Mouse (Mus musculus): ENCODE data around the gene Mospd3. TPM values are rescaled to one million over a fixed set of nuclear protein-coding genes. Genes with fewer than 3 reads are reported as not detected.

The Mospd3 gene
- total and polyA plus RNA-seq, 3 experiments = 10.7 to 32.3 (median 16.3) TPM

DNA sequence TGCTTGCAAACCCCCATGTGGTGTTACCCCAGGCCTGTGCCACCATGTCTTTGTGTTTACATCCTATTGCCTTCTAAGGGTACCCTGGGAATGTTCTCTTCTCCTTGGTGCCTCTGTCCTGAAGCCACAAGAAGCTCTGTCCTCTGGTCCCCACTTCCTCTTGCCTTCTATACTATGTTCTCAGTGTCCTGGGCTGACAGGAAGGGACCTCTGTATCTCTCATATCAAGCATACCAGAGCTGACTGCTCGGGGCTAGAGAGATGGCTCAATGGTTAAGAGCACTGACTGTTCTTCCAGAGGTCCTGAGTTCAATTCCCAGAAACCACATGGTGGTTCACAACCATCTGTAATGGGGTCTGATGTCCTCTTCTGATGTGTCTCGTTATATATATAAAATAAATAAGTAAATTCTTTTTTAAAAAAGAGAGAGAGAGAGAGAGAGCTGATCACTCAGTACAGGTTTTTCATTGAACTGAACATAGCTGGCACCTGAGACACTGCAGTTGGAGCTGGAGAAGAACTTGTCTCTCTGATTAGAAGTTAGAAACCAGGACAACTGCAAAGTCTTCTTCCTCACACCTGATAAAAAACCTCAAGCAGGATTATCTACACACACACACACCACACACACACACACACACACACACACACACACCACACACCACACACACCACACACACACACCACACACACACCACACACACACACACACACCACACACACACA lies 2.6 kb downstream of the Mospd3 start:
- Histone ChIP-seq H3K4me3 (no peak overlapping the region), H3K36me3 (ENCODE audit: control insufficient read depth, insufficient read depth, low read length) (no peaks in the 10 kb centered on the region), H3K79me2 (replicated peaks; ENCODE audit: control insufficient read depth, insufficient read depth, low read length) (no peaks in the 10 kb centered on the region; the same call in 1 of the 2 replicates), H3K27me3 (ENCODE audit: control insufficient read depth, insufficient read depth, low read length) (no peaks in the 10 kb centered on the region), H3K27ac (no peak overlapping the region), H3K9ac (ENCODE audit: low read depth, low read length) (no peak overlapping the region), H3K4me1 (ENCODE audit: control insufficient read depth, insufficient read depth, low read length) (peaks cover 9% of the 10 kb centered on the region)
- WGBS = 63% methylated on average over 2 of the region's 2 CpGs
- no peak for TF ChIP-seq POLR2A (IDR thresholded peaks at IDR 0.05; ENCODE audit: insufficient read depth, low read depth, low read length)
- no peak for TF ChIP-seq CTCF (IDR thresholded peaks at IDR 0.05)
- no peak for TF ChIP-seq EP300 (IDR thresholded peaks at IDR 0.05; ENCODE audit: insufficient read depth, low read depth, low read length)
- intact Hi-C loops (cut with DNase I) = no loop called here
- DNase-seq = no peak

DNA sequence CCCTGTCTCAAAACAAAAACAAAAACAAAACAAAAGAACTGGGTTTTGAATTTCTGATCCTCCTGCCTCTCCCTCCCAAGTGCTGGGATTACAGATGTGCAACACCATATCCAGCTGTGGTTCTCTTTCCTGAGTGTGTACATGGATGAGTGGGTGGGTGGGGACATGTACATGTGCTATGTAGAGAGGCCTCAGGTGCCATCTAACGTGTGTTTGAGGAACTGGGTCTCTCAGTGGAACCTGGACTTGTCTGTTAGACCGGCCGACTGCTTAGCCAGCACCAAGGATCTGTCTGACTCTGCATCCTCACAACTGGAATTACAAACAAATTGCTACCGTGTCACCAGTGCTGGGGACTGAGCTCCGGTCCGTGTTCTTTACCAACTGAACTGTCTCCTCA lies 3.2 kb downstream of the Mospd3 start:
- Histone ChIP-seq H3K27me3 (ENCODE audit: control insufficient read depth, insufficient read depth, low read length) (no peaks in the 10 kb centered on the region), H3K9ac (ENCODE audit: low read depth, low read length) (no peak overlapping the region), H3K4me3 (no peak overlapping the region), H3K27ac (no peak overlapping the region), H3K79me2 (replicated peaks; ENCODE audit: control insufficient read depth, insufficient read depth, low read length) (no peaks in the 10 kb centered on the region; the same call in 1 of the 2 replicates), H3K36me3 (ENCODE audit: control insufficient read depth, insufficient read depth, low read length) (no peaks in the 10 kb centered on the region), H3K4me1 (ENCODE audit: control insufficient read depth, insufficient read depth, low read length) (peaks cover 9% of the 10 kb centered on the region)
- intact Hi-C loops (cut with DNase I) = no loop called here
- no peak for DNase-seq
- whole genome bisulfite sequencing = 88% methylated on average over 6 of the region's 6 CpGs
- TF ChIP-seq CTCF (IDR thresholded peaks at IDR 0.05) = no peak

- Histone ChIP-seq H3K4me1 (ENCODE audit: control insufficient read depth, insufficient read depth, low read length) (peaks cover 7% of the 10 kb centered on the region), H3K4me3 (no peak overlapping the region), H3K79me2 (replicated peaks; ENCODE audit: control insufficient read depth, insufficient read depth, low read length) (no peaks in the 10 kb centered on the region), H3K27ac (peak overlapping the region; percentile 33; the same call in 1 of the 2 replicates), H3K27me3 (ENCODE audit: control insufficient read depth, insufficient read depth, low read length) (no peaks in the 10 kb centered on the region), H3K9ac (ENCODE audit: low read depth, low read length) (0 out of 2 replicates have a peak overlapping the region, but pooled peaks have one; percentile 20), H3K36me3 (ENCODE audit: control insufficient read depth, insufficient read depth, low read length) (no peaks in the 10 kb centered on the region)
- 52% methylated on average over 25 of the region's 30 CpGs for WGBS
- TF ChIP-seq EP300 (IDR thresholded peaks at IDR 0.05; ENCODE audit: insufficient read depth, low read depth, low read length) (no peak), POLR2A (IDR thresholded peaks at IDR 0.05; ENCODE audit: insufficient read depth, low read depth, low read length) (peak; percentile 65; the same call in 1 of the 2 replicates)
- intact Hi-C loops (cut with DNase I) = no loop called here
- DNase-seq = peak; percentile 31 to 44
These were observed 4.1 kb downstream of the Mospd3 start for GRCm38 (mm10) chr5:137596601-137597261.

DNA sequence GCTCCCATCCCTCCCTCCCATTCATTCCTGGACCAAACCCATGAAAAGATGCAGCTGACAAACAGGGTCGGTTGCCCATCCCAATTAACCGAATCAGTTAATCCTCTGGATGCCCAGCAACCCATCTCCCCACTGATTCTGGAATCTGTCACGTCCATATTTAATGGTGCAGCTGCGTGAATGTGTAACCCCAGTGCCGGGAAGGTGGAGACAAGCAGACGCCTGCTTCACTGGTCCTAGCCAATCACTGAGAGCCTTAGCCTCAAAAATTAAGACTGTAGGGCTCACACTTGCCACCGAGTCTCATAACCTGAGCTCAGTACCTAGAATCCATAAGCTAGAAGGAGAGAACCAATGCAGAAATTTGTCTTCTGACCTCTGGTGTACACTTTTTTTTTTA lies 4.9 kb downstream of the Mospd3 start:
- 84% methylated on average over 7 of the region's 7 CpGs for WGBS
- intact Hi-C loops (cut with DNase I) = no loop called here
- H3K4me1 ChIP-seq (ENCODE audit: control insufficient read depth, insufficient read depth, low read length) = peaks cover 7% of the 10 kb centered on the region
- H3K9ac ChIP-seq (ENCODE audit: low read depth, low read length) = no peak overlapping the region
- no peak for TF ChIP-seq POLR2A (IDR thresholded peaks at IDR 0.05; ENCODE audit: insufficient read depth, low read depth, low read length)
- TF ChIP-seq CTCF (IDR thresholded peaks at IDR 0.05) = no peak
- TF ChIP-seq EP300 (IDR thresholded peaks at IDR 0.05; ENCODE audit: insufficient read depth, low read depth, low read length) = no peak
- no peaks in the 10 kb centered on the region for H3K27me3 ChIP-seq (ENCODE audit: control insufficient read depth, insufficient read depth, low read length)
- DNase-seq = no peak
- no peak overlapping the region for H3K27ac ChIP-seq
- H3K79me2 ChIP-seq (replicated peaks; ENCODE audit: control insufficient read depth, insufficient read depth, low read length) = no peaks in the 10 kb centered on the region
- H3K36me3 ChIP-seq (ENCODE audit: control insufficient read depth, insufficient read depth, low read length) = no peaks in the 10 kb centered on the region
- no peak overlapping the region for H3K4me3 ChIP-seq

GRCm38 (mm10) chr5:137590507-137590906 lies 10.4 kb downstream of the Mospd3 start:
- Histone ChIP-seq H3K4me3 (no peak overlapping the region), H3K4me1 (ENCODE audit: control insufficient read depth, insufficient read depth, low read length) (no peaks in the 10 kb centered on the region), H3K27ac (no peak overlapping the region), H3K36me3 (ENCODE audit: control insufficient read depth, insufficient read depth, low read length) (no peaks in the 10 kb centered on the region), H3K27me3 (ENCODE audit: control insufficient read depth, insufficient read depth, low read length) (no peaks in the 10 kb centered on the region), H3K9ac (ENCODE audit: low read depth, low read length) (no peak overlapping the region), H3K79me2 (replicated peaks; ENCODE audit: control insufficient read depth, insufficient read depth, low read length) (no peaks in the 10 kb centered on the region)
- TF ChIP-seq CTCF (IDR thresholded peaks at IDR 0.05) = no peak
- TF ChIP-seq POLR2A (IDR thresholded peaks at IDR 0.05; ENCODE audit: insufficient read depth, low read depth, low read length) = no peak
- no peak for TF ChIP-seq EP300 (IDR thresholded peaks at IDR 0.05; ENCODE audit: insufficient read depth, low read depth, low read length)
- intact Hi-C loops (cut with DNase I) = no loop called here
- WGBS = 75% methylated on average over 5 of the region's 5 CpGs
- DNase-seq = no peak

DNA sequence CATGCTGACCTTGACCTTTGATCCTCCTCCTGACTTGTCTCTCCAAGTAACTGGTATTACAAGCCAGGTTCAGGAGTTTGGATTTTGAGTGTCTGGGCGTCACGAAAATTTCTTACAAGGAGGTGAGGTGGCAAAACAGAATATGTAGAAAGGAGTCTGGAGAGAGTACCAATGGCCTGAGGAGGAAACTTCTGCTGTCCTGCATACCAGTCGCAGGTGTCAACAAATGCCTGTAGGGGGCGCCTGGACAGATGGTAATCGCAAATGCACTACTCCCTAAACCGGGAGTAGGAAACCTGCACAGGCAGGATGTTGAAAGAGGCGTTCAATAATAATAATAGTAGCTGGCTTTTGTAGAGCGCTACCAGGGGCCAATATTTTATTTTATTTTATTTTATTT lies 15.9 kb downstream of the Mospd3 start:
- Histone ChIP-seq H3K4me3 (no peak overlapping the region), H3K27me3 (ENCODE audit: control insufficient read depth, insufficient read depth, low read length) (0 out of 2 replicates have a peak, but pooled peaks cover 3% of the 10 kb centered on the region), H3K4me1 (ENCODE audit: control insufficient read depth, insufficient read depth, low read length) (no peaks in the 10 kb centered on the region), H3K9ac (ENCODE audit: low read depth, low read length) (no peak overlapping the region), H3K27ac (no peak overlapping the region), H3K79me2 (replicated peaks; ENCODE audit: control insufficient read depth, insufficient read depth, low read length) (no peaks in the 10 kb centered on the region), H3K36me3 (ENCODE audit: control insufficient read depth, insufficient read depth, low read length) (no peaks in the 10 kb centered on the region)
- 25% methylated on average over 8 of the region's 8 CpGs for WGBS
- DNase-seq = peak; percentile 70 to 71
- TF ChIP-seq POLR2A (IDR thresholded peaks at IDR 0.05; ENCODE audit: insufficient read depth, low read depth, low read length) (no peak), EP300 (IDR thresholded peaks at IDR 0.05; ENCODE audit: insufficient read depth, low read depth, low read length) (no peak), CTCF (IDR thresholded peaks at IDR 0.05) (peak; percentile 90)
- intact Hi-C loops (cut with DNase I) = loop anchor here (1.0 to 5.0 kb wide), 2 partner anchors 67 to 172 kb away; no protein-coding TSS in a partner anchor

Data from heart, adult 2 months (tissue).